Mouse (Mus musculus) frontal cortex, adult (tissue): ENCODE measurements around the gene Zfp790.
A peak's percentile ranks its signal among the peaks of the same experiment; 100 is the strongest.
"Not testable (repeated sequence)": the region's sequence is repeated elsewhere in the genome, so short reads cannot be mapped to it uniquely, and the experiment has no call there.

Experiments
- ATAC-seq: cut with Nextera tagmentation; 2 replicates; pipeline ENCODE4 v1.9.2; 2017; ENCODE audit warnings: mild to moderate bottlenecking, moderate library complexity, mixed read lengths; ENCODE audit not compliant: low TSS enrichment

Zfp790 gene

DNA sequence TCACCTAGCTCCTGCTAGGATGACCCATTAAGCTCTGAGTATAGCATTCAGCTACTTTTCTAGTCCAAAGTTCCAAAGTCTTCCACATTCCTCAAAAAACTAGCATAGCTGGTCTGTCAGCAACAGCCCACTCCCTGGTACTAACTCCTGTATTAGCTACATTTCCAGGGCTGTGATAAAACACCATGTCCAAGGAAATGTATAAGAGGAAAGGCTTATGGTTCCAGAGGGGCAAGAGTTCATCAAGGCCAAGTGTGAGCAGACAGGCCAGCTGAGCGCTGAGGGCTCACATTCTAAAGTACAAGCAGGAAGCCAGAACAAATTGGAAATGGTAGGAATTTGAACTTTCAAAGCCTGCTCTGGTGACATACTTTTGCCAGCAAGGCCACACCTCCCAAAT lies 26.2 kb downstream of the Zfp790 start:
- ATAC-seq, result no peak

DNA sequence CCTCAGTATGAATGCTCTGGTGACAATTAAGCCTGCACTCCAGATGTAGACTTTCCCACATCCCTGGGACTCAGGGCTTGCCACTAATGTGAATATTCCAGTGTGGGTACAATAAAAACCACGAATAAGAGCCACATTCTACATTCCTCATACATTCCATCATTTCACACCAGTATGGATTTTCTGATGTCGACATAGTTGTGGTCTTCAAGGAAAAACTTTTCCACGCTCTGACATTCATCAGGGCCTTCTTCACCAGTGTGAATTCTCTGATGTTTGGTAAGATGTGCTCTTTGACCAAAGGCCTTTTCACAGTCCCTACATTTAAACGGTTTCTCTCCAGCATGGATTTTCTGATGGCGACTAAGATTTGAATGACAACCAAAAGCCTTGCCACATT lies 28.7 kb downstream of the Zfp790 start:
- no peak for ATAC-seq

DNA sequence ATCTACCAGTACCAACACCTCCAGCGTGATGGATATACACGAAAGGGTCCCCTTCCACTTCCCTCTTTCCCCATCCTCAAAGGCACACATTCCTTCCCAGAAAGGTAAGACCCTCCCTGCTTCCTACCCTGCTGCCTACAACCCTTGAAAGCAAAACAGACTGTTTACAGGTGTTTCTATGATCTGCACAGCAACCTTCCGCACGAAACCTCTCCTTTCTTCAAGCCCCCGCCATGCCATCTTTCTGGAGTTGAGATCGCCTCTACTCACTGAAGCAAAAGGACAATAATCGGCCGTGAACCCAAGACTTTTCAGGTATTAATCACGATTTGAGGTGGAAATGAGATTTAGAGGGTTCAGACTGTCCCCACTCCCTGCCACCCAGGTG lies 36.9 kb downstream of the Zfp790 start:
- ATAC-seq, result 0 out of 2 replicates have a peak, but pooled peaks have one; percentile 9

DNA sequence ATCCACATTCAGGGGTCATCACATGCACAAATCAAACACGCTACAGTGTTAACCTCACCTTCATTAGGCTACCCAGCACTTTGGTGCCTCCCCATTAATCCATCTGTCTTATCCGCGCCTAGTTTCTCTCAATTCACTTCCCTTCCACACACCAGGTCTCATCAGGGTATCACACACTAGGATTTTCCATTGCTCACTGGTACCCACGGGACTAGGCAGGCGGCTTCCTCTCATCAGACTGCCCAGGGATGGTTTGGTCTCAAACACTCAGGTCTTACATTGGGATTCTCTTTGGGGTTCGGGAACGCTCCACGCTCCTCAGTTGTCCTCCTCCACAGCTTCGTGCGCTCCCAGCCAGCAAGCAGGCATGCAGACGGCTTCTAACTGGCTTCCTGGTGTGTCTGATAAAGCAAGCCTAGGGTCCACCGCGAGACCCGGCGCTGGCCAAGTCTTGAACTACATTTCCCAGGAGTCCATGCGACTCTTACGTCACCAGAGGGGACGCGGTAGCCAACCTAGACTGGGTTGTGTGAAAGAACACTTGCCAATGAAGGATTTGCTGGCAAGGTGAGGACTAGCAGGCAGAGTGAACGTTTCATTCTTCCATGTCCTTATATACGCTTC lies 37.4 kb downstream of the Zfp790 start, which contains the start of gene Zfp940:
Zfp940 (minus strand) TSS at position 451 of the 624 bp plus-strand sequence.
- peak; percentile 99 for ATAC-seq

DNA sequence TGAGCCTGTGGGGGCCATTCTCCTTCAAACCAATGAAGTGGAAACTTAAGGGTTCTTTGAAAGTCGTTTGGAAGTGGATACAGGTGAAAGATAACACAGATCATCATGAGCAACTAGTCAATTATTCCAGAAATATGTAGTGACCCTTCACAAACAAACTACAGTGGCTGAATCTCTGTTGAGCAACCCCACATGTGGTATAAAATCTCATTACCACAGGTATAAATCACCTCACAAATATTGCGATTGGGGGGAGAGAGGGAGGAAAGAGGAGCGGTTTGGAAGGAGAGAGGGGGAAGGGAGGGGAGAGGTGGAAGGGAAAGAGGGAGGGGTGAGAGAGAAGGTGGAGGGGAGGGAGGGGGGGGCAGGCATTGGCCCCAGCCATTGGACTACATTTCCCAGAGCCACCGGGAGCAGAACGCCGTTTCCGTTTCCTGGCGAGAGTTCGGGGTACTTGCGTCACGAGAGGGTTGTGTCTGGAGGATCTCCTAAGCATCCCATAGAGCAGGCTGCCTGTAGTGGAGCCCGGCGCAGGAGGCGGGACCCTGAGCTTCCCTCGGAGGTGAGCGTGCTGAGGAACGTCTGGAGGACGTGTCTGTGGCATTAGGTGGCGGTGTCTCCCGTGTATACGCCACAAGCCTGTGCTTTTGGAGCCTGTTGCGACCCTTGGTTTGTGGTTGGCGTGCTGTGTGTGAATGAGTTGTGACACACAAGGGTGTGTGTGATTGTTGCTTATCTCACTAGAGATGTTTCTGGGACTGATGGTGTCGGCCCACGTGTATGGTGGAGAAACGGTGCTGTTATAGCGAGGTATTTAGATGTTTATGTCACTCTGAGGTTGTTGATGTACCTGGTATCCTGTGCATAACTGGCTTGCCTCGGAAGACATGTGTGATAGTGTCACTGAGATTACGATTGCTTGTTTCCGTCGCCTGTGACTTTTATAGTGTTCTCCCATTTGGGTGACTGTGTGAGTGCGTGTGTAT lies 43.9 kb downstream of the Zfp790 start, which contains the start of gene Zfp420:
Zfp420 (plus strand) TSS at position 448 of the 986 bp plus-strand sequence.
- ATAC-seq, result peak; percentile 100

DNA sequence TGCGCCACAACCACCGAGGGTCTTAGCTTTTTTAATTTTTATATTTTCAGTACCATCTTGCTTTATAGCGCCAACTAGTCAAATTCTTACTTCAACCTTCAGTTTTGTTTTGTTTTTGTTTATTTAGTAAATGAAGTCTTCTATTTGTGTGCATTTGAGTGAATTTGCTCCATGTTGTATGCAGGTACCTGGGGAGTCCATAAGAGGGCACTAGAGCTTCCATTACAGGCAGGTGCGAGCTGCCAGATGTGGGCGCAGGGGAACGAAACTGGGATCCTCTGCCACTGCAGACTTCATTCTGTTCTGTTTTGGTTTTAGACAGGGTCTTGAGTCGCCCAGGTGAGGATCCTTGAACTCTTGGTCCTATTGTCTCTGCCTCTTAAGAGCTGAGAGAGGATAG lies 45.7 kb downstream of the Zfp790 start:
- ATAC-seq, result no peak

DNA sequence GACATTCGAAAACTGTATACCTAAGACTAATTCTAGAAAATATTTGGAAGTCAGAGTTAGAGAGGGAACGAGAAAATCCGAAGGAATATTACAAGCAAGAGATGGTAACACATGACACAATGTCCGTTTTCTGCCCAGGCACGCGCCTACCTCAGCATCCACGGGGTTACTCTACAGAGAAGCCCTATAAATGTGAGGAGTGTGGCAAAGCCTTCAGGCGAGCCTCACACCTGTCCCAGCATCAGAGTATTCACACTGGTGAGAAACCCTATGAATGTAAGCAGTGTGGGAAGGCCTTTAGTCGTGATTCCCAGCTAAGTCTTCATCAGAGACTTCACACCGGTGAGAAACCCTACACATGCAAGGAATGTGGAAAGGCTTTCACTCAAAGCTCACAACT lies 58.3 kb downstream of the Zfp790 start:
- ATAC-seq, result no peak

DNA sequence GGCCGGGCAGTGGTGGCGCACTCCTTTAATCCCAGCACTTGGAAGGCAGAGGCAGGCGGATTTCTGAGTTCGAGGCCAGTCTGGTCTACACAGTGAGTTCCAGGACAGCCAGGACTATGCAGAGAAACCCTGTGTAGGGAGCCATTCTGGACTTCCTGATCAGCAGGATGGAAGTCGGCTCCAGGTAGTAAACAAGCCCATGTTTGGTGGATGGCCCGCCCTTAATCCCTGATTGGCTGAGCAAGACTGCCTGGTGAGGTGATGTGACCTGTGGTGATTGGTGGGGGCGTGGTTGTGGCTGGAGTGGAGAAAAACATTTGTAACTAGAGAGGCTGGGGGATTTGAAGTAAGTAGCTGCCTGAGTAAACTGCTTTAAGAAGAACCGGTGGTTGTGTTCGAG lies 61.6 kb downstream of the Zfp790 start:
- ATAC-seq, result not testable (repeated sequence)

DNA sequence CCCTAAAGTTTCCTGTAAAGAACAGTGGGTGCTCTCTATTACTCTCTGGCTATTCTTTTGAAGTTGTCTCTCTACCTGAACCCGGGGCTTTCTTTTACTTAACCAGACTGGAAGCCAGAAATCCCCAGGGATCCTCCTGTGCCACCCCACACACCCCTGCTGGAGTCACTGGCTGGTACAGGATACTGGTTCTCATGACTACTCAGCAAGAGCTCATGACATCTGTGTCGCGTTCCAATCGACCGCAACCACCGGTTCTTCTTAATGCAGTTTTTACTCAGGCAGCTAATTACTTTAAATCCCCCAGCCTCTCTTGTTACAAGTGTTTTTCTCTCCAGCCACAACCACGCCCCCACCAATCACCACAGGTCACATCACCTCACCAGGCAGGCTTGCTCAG lies 64.1 kb downstream of the Zfp790 start:
- ATAC-seq, result no peak
